Mouse (Mus musculus) mesoderm, embryonic 11.5 days (tissue): ENCODE results near the gene Glrx.
"Not testable (repeated sequence)": the region's sequence is repeated elsewhere in the genome, so short reads cannot be mapped to it uniquely, and the experiment has no call there.

Source experiments
- DNase-seq: peaks from one replicate; pipeline ENCODE4 v3.0.0-alpha.2; 2012; ENCODE audit warnings: low read depth, low spot score

The Glrx gene

DNA sequence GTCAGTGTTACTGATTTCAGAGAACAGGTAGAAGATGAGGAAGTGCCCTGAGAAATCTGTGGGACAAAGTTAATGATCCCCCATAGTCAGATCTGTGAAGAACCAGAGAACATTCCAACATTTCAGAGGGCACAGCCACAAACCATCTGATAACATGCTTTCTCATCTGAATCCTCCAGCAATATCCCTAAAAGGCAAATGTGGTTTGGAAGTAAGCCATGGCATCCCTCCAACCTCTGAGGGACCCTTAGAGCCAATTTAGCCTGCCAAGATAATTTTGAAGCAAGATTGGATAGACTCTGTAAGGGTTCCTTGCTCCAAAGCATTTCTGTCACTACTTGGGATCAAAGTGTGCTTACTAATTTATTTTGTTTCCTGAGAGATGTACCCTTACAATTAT is 6.2 kb upstream of the Glrx start:
- no peak for DNase-seq

DNA sequence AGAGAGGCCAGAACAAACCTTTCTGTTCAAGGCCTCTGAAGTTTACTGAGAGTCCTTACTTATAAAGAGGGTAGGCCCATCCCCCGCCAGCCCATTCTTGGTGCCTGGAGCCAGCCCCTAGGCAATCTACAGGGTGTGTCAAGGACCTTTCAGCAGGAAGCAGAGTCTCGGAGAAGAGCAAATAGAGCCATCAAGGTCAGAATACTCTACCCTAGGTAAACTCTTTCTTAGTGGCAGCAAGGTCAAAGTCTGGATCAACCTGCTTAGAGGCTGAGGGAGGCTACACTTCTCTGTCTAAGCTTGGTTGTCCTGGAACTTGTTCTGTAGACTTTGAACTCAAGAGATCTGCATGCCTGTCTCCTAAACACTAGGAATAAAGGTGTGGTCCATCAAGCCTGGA is 4.2 kb upstream of the Glrx start:
- DNase-seq: no peak

DNA sequence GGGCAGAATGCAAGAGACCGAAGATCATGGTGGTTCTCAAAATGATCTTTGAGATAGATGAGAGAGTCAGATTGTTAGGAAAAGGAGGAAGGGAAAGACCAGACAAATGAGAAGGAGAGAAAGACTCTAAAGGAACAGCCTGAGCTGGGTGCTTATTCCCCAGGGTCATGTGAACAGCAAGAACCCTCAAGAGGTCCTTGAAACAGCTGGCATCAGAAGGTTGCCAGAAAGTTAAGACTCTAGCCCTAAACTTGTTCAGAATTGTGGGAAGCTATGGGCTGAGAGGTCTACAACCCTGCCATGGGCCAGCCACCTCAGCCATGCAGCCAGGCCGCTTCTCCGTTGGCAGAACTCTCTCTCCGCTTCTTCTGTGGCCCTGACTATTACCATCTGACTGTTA is 1.2 kb upstream of the Glrx start:
- no peak for DNase-seq

DNA sequence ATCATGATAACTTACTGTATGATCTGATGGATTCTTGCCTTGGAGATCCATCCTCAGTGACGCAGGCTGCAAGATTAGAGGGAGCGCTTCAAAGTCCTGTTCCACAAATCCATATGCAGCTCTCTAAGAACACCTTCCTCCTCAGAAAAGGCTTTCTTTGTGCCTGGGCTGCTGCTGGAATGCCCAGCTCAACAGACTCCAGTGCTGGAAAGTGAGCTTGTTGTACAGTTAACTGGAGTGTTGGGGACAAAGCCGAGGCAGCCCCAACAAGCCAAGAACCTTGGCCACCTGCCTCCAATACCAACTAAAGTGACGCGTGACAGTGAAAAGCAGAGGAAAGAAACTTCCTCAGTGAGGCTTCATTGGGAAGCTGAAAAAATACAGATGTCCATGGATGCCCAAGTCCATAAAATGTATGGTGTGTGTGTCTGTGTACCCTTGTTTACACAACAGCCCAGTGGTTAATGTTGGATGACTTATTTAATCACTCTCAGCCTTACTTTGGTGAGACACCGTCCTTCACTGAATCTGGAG is 1.2 kb downstream of the Glrx start:
- DNase-seq: no peak

DNA sequence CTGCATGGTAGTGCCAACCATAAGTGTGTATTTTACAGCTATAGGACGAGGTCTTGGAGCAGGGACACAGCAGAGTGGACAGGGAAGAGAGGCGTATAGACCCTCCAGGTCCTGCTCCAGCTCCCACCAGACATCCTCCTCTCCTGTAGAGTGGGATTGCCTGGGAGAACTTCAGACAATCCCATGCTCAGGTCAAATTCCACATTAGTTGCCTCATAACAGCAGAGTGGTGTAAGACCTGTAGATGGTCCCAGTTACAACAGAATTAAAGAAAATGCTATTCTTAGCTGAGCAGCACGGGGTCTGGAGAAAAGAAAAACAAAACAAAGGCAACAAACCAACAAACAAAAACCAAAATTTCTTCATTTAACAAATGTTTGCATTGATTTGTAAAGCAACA is 2.3 kb downstream of the Glrx start:
- no peak for DNase-seq

DNA sequence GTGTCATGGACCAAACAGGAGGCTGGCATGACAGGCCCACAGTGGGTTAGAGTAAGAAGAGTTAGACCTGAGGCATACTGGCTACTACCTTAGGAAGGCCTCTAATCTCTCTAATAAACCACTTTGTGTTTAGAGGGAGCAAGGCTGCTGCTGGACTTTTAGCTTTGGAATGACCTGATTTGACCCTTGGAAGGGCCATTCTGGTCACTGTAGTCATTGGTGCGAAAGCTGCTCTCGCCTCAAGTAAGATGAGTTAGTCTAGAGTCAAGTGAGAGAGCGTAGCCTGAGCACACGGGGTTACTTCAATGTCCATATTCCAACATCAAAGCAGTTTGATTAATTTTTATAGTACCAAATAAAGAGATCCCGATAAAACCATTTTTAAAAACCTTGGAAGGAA is 3.7 kb downstream of the Glrx start:
- DNase-seq: no peak

DNA sequence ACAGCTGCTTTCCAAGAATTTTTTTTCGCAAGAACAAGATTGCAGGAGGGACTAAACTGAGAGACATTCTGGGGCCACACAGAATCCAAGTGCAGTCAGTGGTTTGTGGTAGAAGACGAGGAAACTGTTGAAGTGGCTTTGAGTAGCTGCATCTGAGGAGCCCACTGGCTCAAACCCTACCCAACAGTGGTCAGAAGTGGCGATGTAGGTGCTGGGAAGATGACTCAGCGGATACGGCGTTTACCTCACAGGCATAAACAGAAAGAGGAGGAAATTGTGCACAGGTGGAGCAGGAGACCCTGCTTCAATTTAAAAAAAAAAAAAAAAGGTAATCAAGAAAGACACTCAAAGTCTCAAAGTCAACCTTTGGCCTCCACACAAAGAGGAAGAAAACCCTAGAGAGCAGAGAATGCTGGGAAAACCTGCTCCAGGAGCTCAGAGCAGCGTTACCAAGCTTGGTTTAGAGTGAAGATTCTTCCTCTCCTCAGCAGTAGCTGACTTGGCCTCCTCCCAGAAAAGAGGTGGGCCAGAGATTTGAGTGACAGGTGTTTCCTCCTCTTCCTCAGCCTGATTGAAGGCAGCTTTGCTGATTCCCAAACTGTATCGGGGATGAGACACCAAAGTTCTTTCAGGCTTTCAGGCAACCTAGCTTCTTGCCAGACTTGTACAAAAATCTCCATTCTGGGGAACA is 4.5 kb downstream of the Glrx start:
- DNase-seq: no peak

DNA sequence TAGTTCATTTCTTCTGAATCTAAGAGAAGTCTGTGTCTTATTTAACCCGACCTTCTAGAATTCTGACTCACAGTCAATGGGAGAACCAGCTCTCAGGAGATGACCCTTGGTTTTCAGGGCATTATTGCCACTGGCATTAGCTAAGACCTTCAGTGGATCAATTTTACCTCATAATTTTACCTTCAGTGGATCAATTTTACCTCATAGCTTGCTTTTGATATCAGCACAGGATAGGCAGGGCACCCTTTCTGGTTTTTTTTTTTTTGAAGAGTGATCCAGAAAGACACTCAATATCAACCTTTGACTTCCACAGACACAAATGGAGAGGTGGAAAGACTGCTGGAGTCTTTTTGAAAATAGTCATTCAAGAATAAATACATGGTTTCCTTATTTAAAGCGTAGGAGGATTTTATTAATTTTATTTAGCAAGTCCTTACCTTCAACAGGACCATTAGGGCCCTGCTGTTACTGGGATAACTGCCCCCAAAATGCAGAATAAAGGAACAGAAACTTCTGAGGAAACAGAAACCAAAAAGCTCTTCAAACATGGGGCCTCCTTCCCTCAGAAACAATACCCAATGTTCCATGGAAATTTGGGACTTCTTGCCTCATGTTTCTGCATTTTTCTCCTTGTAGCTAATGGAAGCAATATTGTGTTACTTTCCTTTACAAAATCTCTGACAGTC is 5.3 kb downstream of the Glrx start:
- no peak for DNase-seq

DNA sequence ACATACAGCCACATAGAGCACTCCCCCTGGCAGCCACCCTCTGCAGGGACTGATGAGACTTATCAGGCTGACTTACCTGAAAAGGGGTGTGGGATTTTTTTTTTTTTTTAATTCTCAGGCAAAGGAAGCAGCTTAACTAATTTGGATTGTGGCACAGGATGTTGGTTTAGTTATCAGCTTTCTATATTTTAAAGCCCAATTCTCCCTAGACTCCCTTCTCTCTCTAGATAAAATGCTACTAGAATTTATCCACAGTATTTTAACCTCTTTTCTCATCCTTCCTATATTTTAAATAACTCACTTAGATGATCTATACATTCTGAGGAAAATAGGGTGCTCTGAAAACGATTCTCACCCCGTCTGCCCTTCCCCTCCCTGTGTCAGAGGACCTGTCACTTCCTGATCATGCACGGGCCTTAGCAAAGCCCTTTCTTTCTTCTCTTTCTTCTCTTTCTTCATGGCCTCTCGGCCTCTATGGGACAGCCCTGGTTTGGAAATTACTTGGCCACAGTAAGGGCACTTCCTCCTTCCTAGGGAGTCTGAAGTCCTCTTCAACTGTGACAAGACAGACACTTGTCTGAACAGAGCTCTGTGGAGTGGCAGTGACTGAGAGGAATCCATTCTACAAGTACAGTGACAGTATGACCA is 6.0 kb downstream of the Glrx start:
- no peak for DNase-seq

DNA sequence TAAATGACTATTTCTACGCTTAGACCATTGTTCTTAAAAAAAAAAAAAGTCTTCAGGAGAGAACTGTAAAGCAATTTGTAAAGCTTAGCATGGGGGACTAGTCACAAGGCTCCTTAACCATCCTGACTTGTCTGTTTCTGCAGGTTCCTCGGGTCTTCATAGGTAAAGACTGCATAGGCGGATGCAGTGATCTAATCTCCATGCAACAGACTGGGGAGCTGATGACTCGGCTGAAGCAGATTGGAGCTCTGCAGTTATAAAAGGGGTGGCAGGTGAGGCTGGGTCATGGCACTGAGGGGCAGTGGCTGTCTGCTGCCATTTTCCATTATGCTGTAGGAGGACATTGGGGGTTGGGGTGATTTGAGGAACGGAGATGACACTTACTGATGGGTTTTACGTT is 7.4 kb downstream of the Glrx start:
- no peak for DNase-seq

DNA sequence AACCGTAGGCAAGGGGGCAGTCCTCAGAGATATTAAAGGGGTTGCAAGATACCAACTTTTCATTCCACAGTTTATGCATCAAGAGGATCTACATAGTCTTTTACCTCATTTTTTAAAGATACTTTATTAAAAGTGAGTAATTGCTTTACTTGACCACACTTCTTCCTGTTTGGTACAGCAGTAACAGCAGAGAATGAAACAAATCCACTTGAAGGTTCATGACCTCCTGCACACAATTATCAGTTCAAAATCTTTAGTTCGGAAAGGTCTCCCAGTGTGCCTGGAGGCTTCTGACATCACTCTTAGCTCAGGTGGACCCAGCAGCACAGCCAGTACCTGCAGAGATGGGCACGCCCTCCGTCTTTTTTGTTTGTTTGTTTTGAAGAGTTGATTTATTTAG is 12.4 kb downstream of the Glrx start:
- no peak for DNase-seq

DNA sequence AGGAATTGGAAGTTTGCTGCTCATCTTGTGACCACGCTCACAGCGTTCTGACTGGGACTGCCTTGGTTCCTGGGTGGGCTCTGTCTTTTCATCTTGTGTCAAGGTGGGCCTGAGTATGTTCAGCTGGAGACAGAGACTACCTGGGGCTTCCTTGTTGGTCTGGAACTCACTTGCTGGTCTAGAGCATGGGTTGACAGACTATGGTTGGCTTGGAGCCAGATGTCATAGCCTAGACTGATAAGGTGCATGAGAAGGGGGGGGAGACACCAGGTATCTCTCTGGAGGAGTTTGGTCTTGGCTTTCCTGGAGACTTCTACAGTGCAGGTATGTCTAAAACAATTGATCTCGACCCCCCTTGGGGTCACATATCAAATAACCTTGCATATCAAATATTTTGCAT is 13.4 kb downstream of the Glrx start:
- no peak for DNase-seq

DNA sequence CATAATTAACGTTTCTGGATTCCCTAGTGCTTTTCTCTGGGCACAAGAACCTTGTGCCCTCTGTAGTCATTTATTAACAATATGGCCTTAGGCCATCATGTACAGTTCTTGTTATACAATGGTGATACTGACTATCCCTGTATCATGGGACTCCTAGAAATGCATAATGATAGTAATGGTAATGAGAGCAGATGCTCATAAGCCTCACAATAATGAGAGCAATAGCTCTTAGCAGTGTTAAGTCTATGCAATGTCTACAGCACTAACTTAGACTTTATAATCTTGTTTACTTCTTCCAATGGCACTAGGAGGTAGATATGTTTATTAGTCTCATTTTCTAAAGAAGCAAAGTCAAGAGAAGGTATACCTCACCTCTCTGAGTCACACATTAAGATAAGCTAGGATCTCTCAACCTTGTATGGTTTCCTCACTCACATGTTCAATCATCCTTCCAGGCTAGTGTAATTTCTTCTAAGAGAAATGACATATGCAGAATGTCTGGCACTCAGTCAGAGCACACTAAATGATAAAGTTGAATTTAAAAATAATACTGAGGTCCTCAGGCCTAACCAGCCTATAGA is 19.7 kb downstream of the Glrx start:
- DNase-seq: no peak

DNA sequence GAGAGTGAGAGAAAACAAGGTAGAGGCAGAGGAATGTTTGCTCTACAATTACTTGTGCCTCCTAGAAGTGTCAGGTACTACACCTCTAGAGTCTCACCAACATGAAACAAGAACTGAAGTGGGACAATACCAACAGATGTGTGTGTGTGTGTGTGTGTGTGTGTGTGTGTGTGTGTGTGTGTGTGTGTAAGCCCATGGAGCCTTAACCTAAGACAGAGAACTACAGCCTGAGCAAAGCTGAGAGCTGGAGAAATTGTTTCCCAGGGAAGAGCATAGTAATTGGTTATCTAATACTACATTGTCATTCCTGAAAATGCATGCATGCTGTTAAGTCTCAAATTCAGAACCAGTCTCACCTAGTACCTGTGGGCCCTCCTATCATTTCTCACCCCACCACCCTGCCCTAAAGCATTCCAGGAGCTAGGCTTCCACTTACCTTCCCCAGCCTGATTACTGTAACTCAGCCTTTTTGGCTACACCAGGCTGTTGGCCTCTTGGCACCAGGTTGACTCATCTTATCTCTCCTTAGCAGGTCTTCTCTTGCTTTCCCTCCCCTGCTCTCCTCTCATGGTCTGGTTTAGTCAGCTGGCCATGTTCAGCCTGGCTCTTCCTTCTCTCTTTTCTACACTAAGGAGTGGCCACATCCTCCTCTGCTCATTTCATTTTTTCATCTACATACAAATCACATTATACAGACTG is 26.0 kb downstream of the Glrx start:
- no peak for DNase-seq

DNA sequence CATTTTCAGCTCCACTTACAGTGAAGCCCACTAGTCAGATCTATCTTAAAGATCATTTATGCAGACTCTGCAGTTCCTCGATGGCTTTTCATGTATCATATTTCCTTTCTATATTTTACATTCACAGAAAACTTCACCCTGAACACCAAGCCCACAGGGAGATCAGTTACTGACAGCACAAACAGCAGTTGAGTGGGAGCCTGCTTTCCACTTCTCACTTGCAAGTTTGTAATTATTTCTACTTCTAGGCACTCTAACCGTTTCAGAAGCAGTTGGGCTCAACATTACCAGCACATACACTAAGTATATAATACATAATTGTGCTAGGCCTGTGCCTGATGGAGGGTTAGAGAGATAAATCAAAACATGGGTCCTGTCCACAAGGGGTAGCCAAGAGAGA is 28.2 kb downstream of the Glrx start:
- DNase-seq: no peak

DNA sequence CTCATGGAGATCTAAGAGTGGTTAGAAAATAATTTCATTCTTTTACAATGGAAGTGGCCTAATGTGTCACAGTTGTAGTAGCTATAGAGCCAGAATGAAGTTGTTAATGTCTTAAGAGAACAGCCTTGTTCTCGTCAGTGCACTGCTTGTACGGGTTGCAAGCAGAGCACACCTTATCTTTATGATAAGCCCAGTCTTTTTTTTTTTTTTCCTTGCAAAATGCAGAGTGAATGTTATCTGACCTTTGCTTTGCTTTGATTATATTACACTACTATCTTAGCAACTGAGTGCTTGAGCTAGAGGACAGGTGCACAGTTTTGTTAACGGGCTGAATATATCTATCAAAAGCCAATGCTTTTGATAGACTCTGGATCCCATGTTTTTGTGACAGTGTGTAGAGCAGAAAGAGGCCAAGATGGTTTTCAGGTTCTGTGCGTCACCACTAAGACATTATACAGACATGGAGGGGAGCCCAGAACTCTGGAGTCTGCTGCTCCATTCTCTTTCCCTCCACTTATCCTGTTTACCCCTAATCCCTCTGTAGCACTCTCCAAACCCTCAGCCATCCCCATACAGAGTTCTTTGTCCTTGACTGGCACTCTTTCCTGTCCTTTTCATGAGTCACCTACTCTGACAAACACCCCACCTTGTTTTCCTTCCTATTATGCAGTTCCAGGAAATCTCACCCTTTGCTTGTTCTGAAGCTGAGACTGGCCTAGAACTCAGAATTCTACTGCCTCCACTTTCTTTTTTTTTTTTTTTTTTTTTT is 35.1 kb downstream of the Glrx start:
- no peak for DNase-seq

DNA sequence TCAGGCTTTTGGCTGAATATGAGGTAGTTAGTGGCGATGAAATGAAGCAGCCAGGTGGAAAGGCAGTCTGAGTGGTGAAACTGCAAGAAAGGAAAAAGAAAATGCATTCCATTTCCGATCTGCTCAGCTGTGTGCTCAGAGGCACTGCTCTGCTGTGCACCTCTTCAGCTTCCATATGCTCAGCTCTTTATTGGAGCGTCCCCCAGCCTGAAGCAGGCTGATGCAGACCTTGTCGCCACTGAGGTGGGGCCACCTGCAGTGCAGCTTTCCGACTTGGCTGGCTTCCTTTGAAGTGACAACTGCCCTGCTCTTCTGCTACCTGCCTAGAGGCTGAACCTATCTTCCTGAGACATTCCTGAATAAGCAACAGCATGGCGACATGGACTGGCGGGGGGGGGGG is 36.5 kb downstream of the Glrx start:
- not testable (repeated sequence) for DNase-seq

DNA sequence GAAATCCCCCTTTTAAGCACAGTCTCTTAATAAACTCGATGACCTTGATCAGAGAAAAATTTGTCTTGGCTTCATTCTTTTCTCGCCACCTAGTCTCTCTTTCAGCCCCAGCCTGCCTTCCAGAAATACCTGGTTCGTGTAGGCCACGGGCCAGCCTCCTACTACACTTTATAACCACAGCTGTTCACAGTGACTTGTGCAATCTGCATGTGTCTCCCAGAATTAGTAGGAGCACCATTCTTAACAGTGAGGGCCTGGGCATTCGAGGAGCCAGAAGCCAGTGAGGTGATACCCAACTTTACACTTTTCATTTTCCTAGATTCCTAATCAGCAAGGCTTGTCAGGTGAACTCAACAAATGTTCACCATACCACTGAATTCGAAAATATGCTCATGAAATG is 36.9 kb downstream of the Glrx start:
- no peak for DNase-seq

DNA sequence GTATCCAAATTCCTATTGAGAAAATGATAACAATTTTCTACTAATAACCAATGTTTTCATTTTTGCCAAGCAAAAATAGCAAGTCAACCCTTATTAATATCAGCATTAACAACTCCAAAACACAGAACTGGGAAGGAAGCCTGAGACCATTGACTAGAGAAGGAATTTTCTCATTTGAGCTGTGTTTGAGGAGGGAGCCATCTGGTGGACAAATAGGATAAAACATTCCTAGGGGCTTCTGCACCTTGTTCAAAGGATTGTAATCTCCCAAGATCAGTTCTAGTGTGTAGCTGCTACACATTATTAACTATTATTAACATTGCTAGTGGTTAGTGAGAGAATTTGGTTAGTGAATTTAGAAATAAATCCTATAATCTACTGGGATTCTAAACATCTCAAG is 38.2 kb downstream of the Glrx start:
- DNase-seq: peak; percentile 71

DNA sequence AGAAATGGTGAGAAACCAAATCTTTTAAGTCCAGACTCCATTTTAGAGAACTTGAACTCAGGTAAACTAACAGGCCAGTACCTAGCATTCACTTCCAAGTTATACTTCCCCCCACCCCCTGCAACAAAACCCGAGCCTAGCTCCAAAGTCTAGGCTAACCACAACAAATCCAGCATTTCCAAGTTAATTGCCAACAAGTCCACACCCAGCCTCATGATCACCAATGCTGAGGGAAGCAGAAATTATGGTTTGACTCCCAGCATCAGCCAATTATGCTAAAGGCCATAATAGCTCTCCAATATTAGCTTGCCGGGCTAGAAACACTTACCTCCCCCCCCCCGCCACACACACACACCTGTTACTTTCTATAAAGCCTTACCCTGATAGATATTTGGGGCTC is 40.1 kb downstream of the Glrx start:
- DNase-seq: no peak

DNA sequence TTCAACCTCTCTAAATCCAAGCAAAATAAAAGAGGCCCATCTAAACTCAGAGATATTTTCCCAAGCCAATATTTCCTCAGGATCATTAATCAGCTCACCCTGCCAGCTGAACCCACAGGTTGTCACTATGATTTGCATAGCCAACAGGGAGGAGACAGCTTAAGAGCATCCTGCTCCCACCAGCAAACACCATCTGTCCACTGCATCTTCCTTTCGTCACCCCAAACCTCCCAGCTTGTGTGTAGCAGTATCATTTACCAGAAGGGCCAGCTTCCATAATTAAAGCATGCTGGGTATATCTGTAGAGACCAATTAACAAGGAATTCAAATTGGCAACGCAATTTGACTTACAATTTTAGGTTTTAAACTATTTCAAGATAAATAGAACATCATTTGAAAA is 40.8 kb downstream of the Glrx start:
- DNase-seq: no peak
